Mouse (Mus musculus) ES-E14 (cell line): ENCODE data around the gene Basp1. TPM values are rescaled to one million over a fixed set of nuclear protein-coding genes. Genes with fewer than 3 reads are reported as not detected.
A peak's percentile ranks its signal among the peaks of the same experiment; 100 is the strongest.

Experiments
- DNase-seq: peaks from one replicate; pipeline ENCODE4 v3.0.0-alpha.2; 2013; ENCODE audit warnings: low read depth, low spot score
- H3K27ac ChIP-seq: 2 replicates; pipeline ENCODE4 v1.5.1; 2012; ENCODE audit warnings: low read depth, mild to moderate bottlenecking, low read length, moderate library complexity, mixed read lengths; ENCODE audit not compliant: poor library complexity, insufficient read depth, severe bottlenecking
- H3K36me3 ChIP-seq: 2 replicates; pipeline ENCODE4 v1.6.1; 2012; ENCODE audit warnings: mild to moderate bottlenecking, low read length, moderate library complexity, mixed read lengths; ENCODE audit not compliant: control insufficient read depth, poor library complexity, insufficient read depth, severe bottlenecking
- H3K4me1 ChIP-seq, 2 experiments: fragments of 150-350 bp in 1 of 2; sonication (generic) in 1 of 2; 2 replicates each; pipeline ENCODE4 v1.6.1; 2012; ENCODE audit warnings: low read length in 2 of 2, mild to moderate bottlenecking in 1 of 2, mixed read lengths in 1 of 2; ENCODE audit not compliant: control insufficient read depth in 2 of 2, insufficient read depth in 2 of 2, poor library complexity in 1 of 2
- H3K4me3 ChIP-seq, 2 experiments: fragments of 150-350 bp in 1 of 2; sonication (generic) in 1 of 2; 2 replicates each; pipeline ENCODE4 v1.5.1; 2012; ENCODE audit warnings: low read length in 2 of 2, low read depth in 1 of 2, mild to moderate bottlenecking in 1 of 2, mixed read lengths in 1 of 2; ENCODE audit not compliant: insufficient read depth in 1 of 2, poor library complexity in 1 of 2, severe bottlenecking in 1 of 2
- H3K9ac ChIP-seq: 2 replicates; pipeline ENCODE4 v1.6.1; 2012; ENCODE audit warnings: low read depth, mild to moderate bottlenecking, low read length, mixed read lengths; ENCODE audit not compliant: poor library complexity, insufficient read depth, severe bottlenecking
- H3K9me3 ChIP-seq: fragments of 150-350 bp; sonication (generic); 2 replicates; pipeline ENCODE4 v1.6.1; 2012; ENCODE audit warnings: low read depth, mild to moderate bottlenecking, low read length; ENCODE audit not compliant: control insufficient read depth, insufficient read depth
- CHD2 ChIP-seq: IDR thresholded peaks from 2 replicates; pipeline ENCODE4 v1.6.1; 2014; ENCODE audit warnings: mild to moderate bottlenecking, low read depth, low read length, inconsistent platforms
- HCFC1 ChIP-seq: IDR thresholded peaks from 2 replicates; pipeline ENCODE4 v1.6.1; 2012; ENCODE audit warnings: low read length, inconsistent platforms, borderline replicate concordance; ENCODE audit not compliant: insufficient read depth
- MAFK ChIP-seq: IDR thresholded peaks from 2 replicates; pipeline ENCODE4 v1.6.1; 2014; ENCODE audit warnings: mild to moderate bottlenecking, low read depth, low read length, inconsistent platforms; ENCODE audit not compliant: insufficient read depth
- ZC3H11A ChIP-seq: IDR thresholded peaks from 2 replicates; pipeline ENCODE4 v1.6.1; 2012; ENCODE audit warnings: low read depth, mild to moderate bottlenecking, inconsistent platforms, low read length, borderline replicate concordance
- ZNF384 ChIP-seq: IDR thresholded peaks from 2 replicates; pipeline ENCODE4 v1.6.1; 2012; ENCODE audit warnings: low read depth, low read length, inconsistent platforms
- in situ Hi-C, 2 experiments: fragments of 600-800 bp; cut with MboI; formaldehyde crosslinking; loops; one replicate each; pipeline ENCODE4 v1.15.1; 2025; ENCODE audit warnings: low sequenced_read_pairs in 2 of 2, inconsistent platforms in 1 of 2; ENCODE audit not compliant: unreplicated experiment in 2 of 2
- total RNA-seq: library from RNA; depleted of rRNA; stranded (reverse); fragments of 300-350 nt; gene quantifications from 2 replicates; pipeline ENCODE4 v1.2.3, GENCODE M21; 2012

Gene Basp1
- total RNA-seq, 1 experiment: 120 TPM

DNA sequence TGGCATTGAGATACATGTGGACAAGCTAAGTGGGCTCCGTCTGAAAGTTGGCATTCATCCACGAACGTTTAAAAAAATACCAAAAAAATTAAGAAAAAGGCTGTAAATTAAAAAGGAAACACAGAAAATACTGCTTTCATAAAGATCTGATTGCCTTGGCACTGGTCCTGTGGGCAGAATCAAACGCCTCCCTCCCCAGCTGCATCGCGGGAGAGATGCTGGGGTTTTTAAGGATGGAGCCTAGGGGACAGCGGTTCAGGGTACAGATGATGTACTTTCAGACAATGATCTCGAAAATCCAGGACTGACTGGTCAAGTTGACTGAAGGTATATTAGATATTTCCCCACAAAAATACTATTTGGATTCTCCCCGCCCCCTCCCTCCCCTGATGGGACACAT is 49.9 kb downstream of the Basp1 start:
- Histone ChIP-seq H3K9ac (no peak overlapping the region), H3K27ac (no peak overlapping the region; the same call in 1 of the 2 replicates), H3K4me3 (peak overlapping the region in 1 of 2 experiments; percentile 54; a peak in 2 of 4 replicates), H3K36me3 (no peaks in the 10 kb centered on the region; the same call in 1 of the 2 replicates), H3K4me1 (peaks cover 6 to 17% of the 10 kb centered on the region in 2 experiments; a peak in 3 of 4 replicates), H3K9me3 (no peaks in the 10 kb centered on the region)
- in situ Hi-C loops: no loop called here
- no peak for TF ChIP-seq ZNF384
- no peak for TF ChIP-seq CHD2
- no peak for TF ChIP-seq ZC3H11A
- no peak for TF ChIP-seq HCFC1
- no peak for TF ChIP-seq MAFK
- DNase-seq: no peak

DNA sequence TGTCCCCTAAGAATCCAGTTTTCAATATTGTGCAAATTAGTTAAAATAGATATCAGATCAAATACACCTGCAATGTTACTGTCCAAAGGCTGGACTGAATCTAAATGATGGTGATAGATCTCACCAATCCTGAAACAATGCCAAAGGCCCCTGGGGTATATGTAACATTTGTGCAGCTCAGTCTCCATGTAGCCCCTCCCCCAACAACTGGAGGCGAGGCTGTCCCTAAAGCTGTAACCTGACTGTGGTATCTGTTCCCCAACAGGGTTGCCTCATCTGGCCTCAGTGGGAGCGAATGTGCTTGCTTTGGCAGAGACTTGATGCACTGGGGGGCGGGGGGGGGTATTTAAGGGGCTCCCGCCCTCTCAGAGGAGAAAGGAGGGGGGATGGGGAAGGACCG is 52.7 kb downstream of the Basp1 start:
- DNase-seq: no peak
- TF ChIP-seq ZNF384 (no peak), MAFK (no peak), CHD2 (no peak), HCFC1 (no peak), ZC3H11A (no peak)

DNA sequence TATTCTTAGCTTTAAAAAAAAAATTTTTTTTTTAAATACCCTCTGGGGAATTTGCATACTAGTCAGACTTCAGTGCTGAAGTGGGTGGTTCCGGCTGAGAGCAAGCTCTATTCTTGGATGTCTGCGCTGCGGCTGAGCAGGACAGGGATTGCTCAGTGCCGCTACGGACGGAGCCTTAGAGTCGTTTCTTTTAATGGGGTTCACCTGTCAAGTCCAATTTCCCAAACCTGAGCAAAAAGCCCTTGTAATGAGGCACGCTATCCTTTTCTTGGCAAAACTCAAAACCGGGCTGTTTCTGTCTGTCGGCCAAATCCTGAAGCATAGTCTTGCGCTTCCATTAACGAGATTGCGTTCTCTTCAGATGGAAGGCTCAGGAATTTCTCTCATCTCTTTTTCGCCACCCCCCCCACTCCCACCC is 54.9 kb downstream of the Basp1 start:
- TF ChIP-seq HCFC1 (no peak), CHD2 (no peak), ZNF384 (0 out of 2 replicates have a peak, but pooled peaks have one; percentile 25), ZC3H11A (no peak), MAFK (no peak)
- no peak for DNase-seq
- no peak overlapping the region for H3K9ac ChIP-seq
- in situ Hi-C loops: no loop called here
- H3K4me1 ChIP-seq: peaks cover 2 to 13% of the 10 kb centered on the region in 2 experiments; a peak in 2 of 4 replicates
- H3K9me3 ChIP-seq: no peaks in the 10 kb centered on the region
- no peak overlapping the region for H3K4me3 ChIP-seq
- H3K27ac ChIP-seq: no peak overlapping the region
- H3K36me3 ChIP-seq: no peaks in the 10 kb centered on the region; the same call in 1 of the 2 replicates

More for the DNA sequence above, 52.7 kb downstream of the Basp1 start:
- H3K9ac ChIP-seq: no peak overlapping the region
- peaks cover 5 to 15% of the 10 kb centered on the region in 2 experiments; a peak in 3 of 4 replicates for H3K4me1 ChIP-seq
- H3K36me3 ChIP-seq: no peaks in the 10 kb centered on the region; the same call in 1 of the 2 replicates
- H3K9me3 ChIP-seq: no peaks in the 10 kb centered on the region
- H3K4me3 ChIP-seq: no peak overlapping the region
- in situ Hi-C loops: no loop called here
- no peak overlapping the region for H3K27ac ChIP-seq

DNA sequence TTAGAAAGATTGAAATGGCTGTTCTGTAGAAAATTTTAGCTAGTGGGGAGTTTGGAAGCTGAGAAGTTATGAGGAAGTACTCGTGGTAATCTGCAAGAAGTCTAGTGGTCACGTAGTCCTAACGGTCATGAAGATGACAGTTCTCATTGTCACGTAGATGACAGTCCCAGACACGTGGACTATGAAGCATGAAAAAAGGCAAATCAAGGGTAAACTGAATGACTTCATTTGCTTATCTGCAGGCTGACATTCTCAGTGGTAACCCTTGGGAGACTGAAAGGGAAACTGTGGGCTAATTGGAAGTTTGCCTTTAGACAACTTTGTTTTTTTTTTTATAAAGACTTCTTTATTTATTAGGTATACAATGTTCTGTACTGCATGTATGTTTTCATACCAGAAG is 58.2 kb downstream of the Basp1 start:
- Histone ChIP-seq H3K9ac (no peak overlapping the region), H3K9me3 (no peaks in the 10 kb centered on the region), H3K36me3 (no peaks in the 10 kb centered on the region), H3K4me3 (no peak overlapping the region), H3K27ac (no peak overlapping the region), H3K4me1 (peaks cover 2 to 6% of the 10 kb centered on the region in 2 experiments; a peak in 2 of 4 replicates)
- DNase-seq: no peak
- TF ChIP-seq ZNF384 (no peak), ZC3H11A (no peak), MAFK (no peak), HCFC1 (no peak), CHD2 (no peak)
- in situ Hi-C loops: no loop called here

DNA sequence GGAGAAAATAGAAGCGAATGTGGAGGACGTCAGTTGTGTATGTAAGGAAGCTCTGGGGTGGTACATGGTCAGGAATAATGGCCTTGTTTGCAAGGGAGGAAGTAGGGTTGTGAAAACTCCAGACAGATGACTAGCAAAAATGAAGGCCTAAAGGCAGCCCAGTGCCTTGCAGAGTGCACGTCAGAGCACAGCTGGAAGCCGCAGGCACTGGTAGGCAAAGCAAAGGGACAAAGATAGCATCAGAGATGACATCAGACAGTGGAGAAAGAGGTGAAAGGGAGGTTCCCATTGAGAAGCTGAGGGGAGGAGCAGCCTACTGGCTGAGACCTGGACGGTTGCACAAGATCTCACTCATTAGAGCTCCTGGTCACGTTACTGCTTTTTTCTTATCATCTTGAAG is 58.8 kb downstream of the Basp1 start:
- no peaks in the 10 kb centered on the region for H3K9me3 ChIP-seq
- TF ChIP-seq ZNF384 (no peak), CHD2 (no peak), HCFC1 (no peak), MAFK (no peak), ZC3H11A (no peak)
- peaks cover 2% of the 10 kb centered on the region in 2 experiments; a peak in 1 of 4 replicates for H3K4me1 ChIP-seq
- no peaks in the 10 kb centered on the region for H3K36me3 ChIP-seq
- no peak overlapping the region for H3K9ac ChIP-seq
- no peak overlapping the region for H3K4me3 ChIP-seq
- no peak overlapping the region for H3K27ac ChIP-seq
- in situ Hi-C loops: no loop called here
- DNase-seq: no peak
